Mouse (Mus musculus) intestine, postnatal 0 days (tissue): ENCODE results near the gene Map7d3. TPM values are rescaled to one million over a fixed set of nuclear protein-coding genes. Genes with fewer than 3 reads are reported as not detected.
A peak's percentile ranks its signal among the peaks of the same experiment; 100 is the strongest.

Experiments
- ATAC-seq: fragments of 200-750 bp; cut with Nextera tagmentation; 2 replicates; pipeline ENCODE4 v1.8.0; 2017; ENCODE audit warnings: mild to moderate bottlenecking, moderate TSS enrichment, moderate library complexity
- H3K27ac ChIP-seq: fragments of 300-500 bp; sonication (generic); 2 replicates; pipeline ENCODE4 v1.5.1; 2014; ENCODE audit warnings: mild to moderate bottlenecking, low read depth, low read length, moderate library complexity
- H3K27me3 ChIP-seq: fragments of 300-500 bp; sonication (generic); replicated peaks from 2 replicates; pipeline ENCODE4 v1.6.1; 2014; ENCODE audit warnings: low read length, mixed read lengths; ENCODE audit not compliant: control insufficient read depth, insufficient read depth
- H3K36me3 ChIP-seq: fragments of 300-500 bp; sonication (generic); 2 replicates; pipeline ENCODE4 v1.6.1; 2014; ENCODE audit warnings: mild to moderate bottlenecking, moderate library complexity; ENCODE audit not compliant: control insufficient read depth, insufficient read depth
- H3K4me1 ChIP-seq: fragments of 300-500 bp; sonication (generic); replicated peaks from 2 replicates; pipeline ENCODE4 v1.6.1; 2014; ENCODE audit warnings: antibody characterized with exemption, low read length, mixed read lengths; ENCODE audit not compliant: control insufficient read depth, insufficient read depth
- H3K4me2 ChIP-seq: fragments of 300-500 bp; sonication (generic); replicated peaks from 2 replicates; pipeline ENCODE4 v1.6.1; 2014; ENCODE audit warnings: low read depth, mild to moderate bottlenecking, moderate library complexity
- H3K4me3 ChIP-seq: fragments of 300-500 bp; sonication (generic); 2 replicates; pipeline ENCODE4 v1.5.1; 2014; ENCODE audit warnings: low read depth, low read length
- H3K9ac ChIP-seq: fragments of 300-500 bp; sonication (generic); 2 replicates; pipeline ENCODE4 v1.6.1; 2014; ENCODE audit warnings: mild to moderate bottlenecking, low read depth, low read length
- H3K9me3 ChIP-seq: fragments of 300-500 bp; sonication (generic); 2 replicates; pipeline ENCODE4 v1.6.1; 2016; ENCODE audit warnings: mixed run types; ENCODE audit not compliant: control insufficient read depth
- CTCF ChIP-seq: sonication (generic); IDR thresholded peaks from 2 replicates; pipeline ENCODE4 v1.5.1; 2016; ENCODE audit warnings: low read depth, mild to moderate bottlenecking, control low read depth, antibody characterized with exemption, moderate library complexity
- WGBS: fragments of 180-500 bp; shearing (Covaris S2); extraction: QIAGEN DNeasy Blood & Tissue Kit; methylation state at CpG from one replicate; pipeline ENCODE4 v1.1.7; 2014; 5-methylcytosine and 5-hydroxymethylcytosine counted together
- polyA plus RNA-seq: library from polyadenylated mRNA; unstranded; fragments of >200 nt; fragmentation: Nextera tagmentation; extraction: Ambion mirVana; gene quantifications from 2 replicates; pipeline ENCODE4 v1.2.1, GENCODE M21; 2015

The Map7d3 gene
- polyA plus RNA-seq, 1 experiment from 2014 or later = 1.4 TPM

- Histone ChIP-seq H3K27me3 (no peaks in the 10 kb centered on the region), H3K27ac (peak overlapping the region; percentile 23; the same call in 1 of the 2 replicates), H3K4me1 (no peaks in the 10 kb centered on the region), H3K36me3 (no peaks in the 10 kb centered on the region), H3K4me3 (no peak overlapping the region), H3K9ac (no peak overlapping the region), H3K9me3 (no peaks in the 10 kb centered on the region), H3K4me2 (no peak overlapping the region)
- ATAC-seq = peak; percentile 78
- no peak for TF ChIP-seq CTCF
Measured at GRCm38 (mm10) chrX:56769838-56770237, 52.3 kb downstream of the Map7d3 start.

GRCm38 (mm10) chrX:56760257-56760760 is 61.8 kb downstream of the Map7d3 start:
- Histone ChIP-seq H3K4me3 (no peak overlapping the region), H3K4me1 (no peaks in the 10 kb centered on the region), H3K27ac (no peak overlapping the region), H3K36me3 (no peaks in the 10 kb centered on the region), H3K9me3 (no peaks in the 10 kb centered on the region), H3K4me2 (no peak overlapping the region), H3K27me3 (no peaks in the 10 kb centered on the region), H3K9ac (no peak overlapping the region)
- WGBS = 91% methylated on average over 3 of the region's 3 CpGs
- TF ChIP-seq CTCF = no peak
- ATAC-seq = no peak

- no peak overlapping the region for H3K4me3 ChIP-seq
- H3K27me3 ChIP-seq = no peaks in the 10 kb centered on the region
- H3K4me2 ChIP-seq = no peak overlapping the region
- 55% methylated on average over 7 of the region's 7 CpGs for WGBS
- no peak overlapping the region for H3K9ac ChIP-seq
- TF ChIP-seq CTCF = no peak
- ATAC-seq = no peak
- H3K4me1 ChIP-seq = no peaks in the 10 kb centered on the region
- no peaks in the 10 kb centered on the region for H3K9me3 ChIP-seq
- no peak overlapping the region for H3K27ac ChIP-seq
- no peaks in the 10 kb centered on the region for H3K36me3 ChIP-seq
Measured at GRCm38 (mm10) chrX:56756352-56756751, 65.8 kb downstream of the Map7d3 start.

GRCm38 (mm10) chrX:56755646-56756045 is 66.5 kb downstream of the Map7d3 start:
- Histone ChIP-seq H3K4me2 (no peak overlapping the region), H3K4me1 (no peaks in the 10 kb centered on the region), H3K9me3 (no peaks in the 10 kb centered on the region), H3K9ac (no peak overlapping the region), H3K27me3 (no peaks in the 10 kb centered on the region), H3K27ac (no peak overlapping the region), H3K36me3 (no peaks in the 10 kb centered on the region), H3K4me3 (no peak overlapping the region)
- 34% methylated on average over 2 of the region's 2 CpGs for WGBS
- no peak for ATAC-seq
- peak; percentile 71 for TF ChIP-seq CTCF

GRCm38 (mm10) chrX:56753317-56754289 is 68.5 kb downstream of the Map7d3 start:
- H3K27me3 ChIP-seq = no peaks in the 10 kb centered on the region
- WGBS = 71% methylated on average over 8 of the region's 8 CpGs
- H3K27ac ChIP-seq = no peak overlapping the region
- H3K4me1 ChIP-seq = no peaks in the 10 kb centered on the region
- H3K9ac ChIP-seq = no peak overlapping the region
- ATAC-seq = no peak
- H3K9me3 ChIP-seq = no peaks in the 10 kb centered on the region
- H3K4me3 ChIP-seq = no peak overlapping the region
- no peaks in the 10 kb centered on the region for H3K36me3 ChIP-seq
- H3K4me2 ChIP-seq = no peak overlapping the region
- no peak for TF ChIP-seq CTCF

GRCm38 (mm10) chrX:56752144-56752543 is 70.0 kb downstream of the Map7d3 start:
- Histone ChIP-seq H3K4me1 (no peaks in the 10 kb centered on the region), H3K9ac (no peak overlapping the region), H3K36me3 (no peaks in the 10 kb centered on the region), H3K4me2 (no peak overlapping the region), H3K27ac (no peak overlapping the region), H3K9me3 (no peaks in the 10 kb centered on the region), H3K27me3 (no peaks in the 10 kb centered on the region), H3K4me3 (no peak overlapping the region)
- WGBS = 60% methylated on average over 6 of the region's 6 CpGs
- no peak for ATAC-seq
- TF ChIP-seq CTCF = no peak
